Mouse (Mus musculus) c-Kit-positive CD71-positive TER-119-negative erythroid progenitor cells, embryonic 14.5 days (primary cell): ENCODE data around the gene Cdkl2.

Source experiments
- DNase-seq: peaks from one replicate; pipeline ENCODE4 v3.0.0-alpha.2; 2013; ENCODE audit warnings: low read depth

Cdkl2 gene

GRCm38 (mm10) chr5:91993061-91993460, 50.6 kb downstream of the Cdkl2 start:
- DNase-seq, result no peak

GRCm38 (mm10) chr5:91991191-91991937, 52.3 kb downstream of the Cdkl2 start:
- no peak for DNase-seq

DNA sequence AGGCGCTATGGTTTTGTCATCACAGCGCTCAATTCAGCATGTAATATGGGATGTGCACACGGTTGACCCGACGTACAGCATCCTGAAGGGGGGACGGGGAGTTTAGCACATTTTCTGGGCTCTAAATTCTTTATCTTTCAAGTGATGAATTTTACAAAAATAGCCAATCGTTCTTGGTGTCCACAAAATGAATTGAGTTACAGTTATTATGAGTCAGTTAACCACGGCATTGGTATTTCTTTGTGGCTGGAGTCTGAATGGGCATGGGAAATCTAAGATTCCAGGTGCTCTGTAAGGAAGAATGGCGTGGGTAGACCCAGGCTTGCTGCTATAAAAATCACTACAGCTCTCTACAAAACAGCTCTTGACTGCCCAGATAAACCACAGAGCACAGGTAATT, 54.4 kb downstream of the Cdkl2 start:
- no peak for DNase-seq

DNA sequence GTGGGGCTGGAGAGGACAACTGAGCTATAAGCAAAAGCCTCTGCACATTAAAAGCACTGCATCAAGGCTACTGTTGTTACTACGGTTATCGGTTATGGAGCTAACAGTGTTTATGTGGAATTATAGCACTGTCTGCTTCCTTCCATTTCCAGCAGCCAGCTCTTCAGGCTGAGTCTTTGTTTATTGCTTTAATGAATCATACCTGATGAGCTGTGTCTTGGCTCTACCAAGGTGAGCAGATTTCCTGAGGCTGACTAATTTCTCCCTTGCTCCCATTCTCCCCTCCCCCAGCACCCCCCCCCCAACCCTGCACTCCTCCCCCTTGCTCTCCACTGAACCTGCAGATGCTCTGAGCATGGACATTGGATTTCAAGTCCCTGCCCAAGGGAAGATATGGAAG, 55.9 kb downstream of the Cdkl2 start:
- DNase-seq, result no peak

- DNase-seq, result no peak
These were observed 56.4 kb downstream of the Cdkl2 start, which contains the start of gene Odaph for GRCm38 (mm10) chr5:91987236-91987635. Gene Odaph (plus strand): TSS chr5:91987475.

GRCm38 (mm10) chr5:91985721-91986120, 58.0 kb downstream of the Cdkl2 start:
- DNase-seq, result no peak

DNA sequence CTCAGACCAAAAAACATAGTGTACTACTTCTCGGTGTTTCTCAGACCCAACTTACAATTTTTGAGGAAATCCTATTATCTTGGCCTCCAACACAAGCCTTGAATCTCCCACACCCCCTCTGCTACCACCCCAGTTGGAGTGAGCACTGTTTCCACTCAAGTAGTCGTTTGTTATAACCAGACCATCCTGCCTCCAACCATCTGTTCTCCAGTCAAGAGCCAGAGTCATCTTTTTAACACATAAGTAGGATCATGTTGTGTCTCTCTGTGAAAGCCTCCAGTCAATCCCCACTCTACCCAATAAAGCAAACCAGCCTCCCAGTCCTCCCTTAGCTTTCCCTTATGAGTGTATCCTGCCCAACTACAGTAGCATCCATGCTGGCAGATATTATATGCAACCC, 60.2 kb downstream of the Cdkl2 start:
- no peak for DNase-seq

DNA sequence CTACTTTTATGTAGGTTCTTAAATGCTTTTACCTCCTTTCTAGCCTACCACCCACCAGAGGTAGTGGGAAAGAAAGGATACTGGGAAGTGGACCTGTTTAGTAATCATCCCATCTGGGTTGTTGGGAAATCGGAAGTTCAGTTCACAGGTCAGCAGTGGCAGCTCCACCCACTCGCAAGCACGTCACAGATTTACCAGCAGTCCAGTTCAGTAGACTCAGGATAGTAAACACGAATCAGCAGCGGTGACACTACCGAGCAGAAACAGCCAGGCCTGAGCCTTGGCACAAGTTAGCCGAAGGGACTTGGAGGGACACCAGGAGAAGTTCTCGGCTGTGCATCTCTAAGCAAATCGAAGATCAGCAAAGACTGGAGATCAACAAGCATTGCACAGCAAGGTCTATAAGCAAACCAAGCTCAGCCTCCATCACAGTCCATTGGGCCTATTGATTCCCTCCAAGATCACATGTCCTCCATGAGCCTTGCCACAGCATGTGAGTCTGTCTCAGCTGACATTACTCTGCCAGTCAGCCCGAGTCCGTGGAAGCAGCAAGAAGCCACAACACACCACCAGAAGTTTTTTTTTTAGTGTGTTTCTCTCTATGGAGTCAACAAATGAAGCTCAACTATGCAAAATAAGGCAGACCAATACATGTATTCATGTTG, 62.4 kb downstream of the Cdkl2 start:
- DNase-seq, result no peak

GRCm38 (mm10) chr5:91977397-91977770, 66.3 kb downstream of the Cdkl2 start:
- DNase-seq, result no peak

- no peak for DNase-seq
These were observed 66.9 kb downstream of the Cdkl2 start for GRCm38 (mm10) chr5:91976566-91977396.

- DNase-seq, result no peak
These were observed 67.9 kb downstream of the Cdkl2 start for GRCm38 (mm10) chr5:91975758-91976157.

DNA sequence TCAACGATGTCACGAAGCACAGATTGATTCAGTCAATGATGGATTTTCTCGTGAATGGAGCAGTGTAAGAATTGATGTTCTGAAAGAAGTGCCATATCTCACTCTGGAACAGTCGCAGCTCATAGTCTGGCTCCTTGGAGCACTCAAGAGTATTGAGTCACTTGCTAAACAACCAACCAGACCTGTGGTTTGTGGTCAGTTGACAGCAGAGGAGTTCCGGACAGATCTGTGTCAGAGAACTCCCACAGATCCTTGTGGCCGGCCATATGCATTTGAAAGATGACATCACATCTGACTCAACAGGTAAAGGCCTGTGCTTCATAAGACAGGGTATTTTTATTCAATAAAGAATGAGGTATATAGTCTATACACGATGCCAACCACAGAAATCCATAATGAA, 69.7 kb downstream of the Cdkl2 start:
- DNase-seq, result no peak

DNA sequence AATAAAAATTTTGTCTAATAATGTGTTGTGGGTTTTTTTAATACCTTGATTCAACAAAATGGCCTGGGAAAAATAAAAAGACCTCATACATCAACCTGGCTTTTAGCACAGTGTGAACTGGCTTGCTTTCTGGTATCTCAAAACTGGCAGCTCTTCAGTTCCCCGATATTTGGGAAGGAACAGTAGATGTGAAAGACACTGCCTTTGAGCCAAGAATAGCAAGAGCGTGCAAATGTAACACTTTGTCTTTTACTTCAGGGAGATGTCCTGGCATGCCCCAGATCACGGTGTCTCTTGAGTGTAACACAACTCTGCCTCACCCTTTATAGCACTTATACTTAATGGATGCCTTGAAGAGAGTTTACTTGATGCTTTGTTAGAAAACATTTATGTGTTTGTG, 71.6 kb downstream of the Cdkl2 start:
- DNase-seq, result no peak

DNA sequence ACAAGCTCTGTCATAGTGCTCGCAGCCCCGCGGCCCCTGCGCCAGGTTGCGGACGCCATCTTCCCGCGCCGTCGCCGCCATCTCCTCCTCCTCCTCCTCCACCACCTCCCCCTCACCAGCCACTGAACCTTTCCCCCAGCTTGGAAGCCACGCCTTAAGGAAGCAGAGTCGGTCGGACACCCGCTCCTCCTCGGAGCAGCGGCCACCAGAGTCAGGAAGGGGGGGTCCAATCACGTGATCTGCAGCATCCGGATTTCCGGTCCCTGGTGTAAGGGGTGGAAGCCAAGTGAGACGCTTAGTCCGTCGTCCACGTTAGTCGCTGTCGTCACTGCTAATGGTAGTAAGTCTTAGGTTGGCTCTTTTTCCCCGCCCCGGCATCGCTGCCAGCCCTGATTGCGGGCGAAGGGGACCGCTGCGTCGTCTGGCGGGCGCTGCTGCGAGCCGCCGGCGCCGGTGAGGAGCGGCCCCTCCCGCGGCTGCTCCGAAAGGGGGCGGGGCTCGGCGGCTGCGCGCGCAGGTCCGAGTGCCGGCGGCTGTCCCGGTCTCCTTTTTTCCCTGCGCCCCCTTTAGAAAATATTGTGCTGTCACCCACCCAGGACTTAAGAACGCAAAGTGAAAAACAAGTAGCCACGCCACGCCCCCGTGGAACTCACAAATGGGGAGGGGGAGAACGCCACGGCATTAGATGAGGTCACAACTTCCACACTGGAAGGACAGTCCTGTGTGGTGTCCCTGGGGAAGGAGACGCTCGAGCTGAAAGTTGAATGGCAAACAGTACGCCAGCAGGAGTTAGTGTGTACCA, 80.8 kb downstream of the Cdkl2 start, which contains the start of gene Rchy1:
Rchy1 (minus strand) TSS at position 430 of the 802 bp plus-strand sequence.
- peak; percentile 87 for DNase-seq

DNA sequence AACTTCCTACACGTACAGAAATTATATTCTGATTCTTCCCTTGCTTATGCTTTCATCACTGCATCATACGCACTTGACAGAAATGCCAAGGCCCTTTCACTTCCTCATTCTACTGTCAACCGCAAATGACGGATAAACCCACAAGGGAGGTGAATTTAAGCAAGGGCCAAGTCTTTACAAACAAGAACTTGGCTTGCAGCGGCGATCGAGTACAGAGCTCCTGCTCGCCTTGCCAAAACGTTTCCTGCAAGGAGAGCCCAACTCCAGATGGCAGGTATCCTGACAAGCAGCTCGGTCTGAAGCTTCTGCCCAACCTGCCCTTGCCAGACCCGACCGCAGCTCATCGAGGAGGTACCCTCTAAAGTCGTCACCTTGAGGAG, 81.4 kb downstream of the Cdkl2 start:
- DNase-seq, result no peak

- no peak for DNase-seq
These were observed 82.3 kb downstream of the Cdkl2 start for GRCm38 (mm10) chr5:91961370-91961769.

DNA sequence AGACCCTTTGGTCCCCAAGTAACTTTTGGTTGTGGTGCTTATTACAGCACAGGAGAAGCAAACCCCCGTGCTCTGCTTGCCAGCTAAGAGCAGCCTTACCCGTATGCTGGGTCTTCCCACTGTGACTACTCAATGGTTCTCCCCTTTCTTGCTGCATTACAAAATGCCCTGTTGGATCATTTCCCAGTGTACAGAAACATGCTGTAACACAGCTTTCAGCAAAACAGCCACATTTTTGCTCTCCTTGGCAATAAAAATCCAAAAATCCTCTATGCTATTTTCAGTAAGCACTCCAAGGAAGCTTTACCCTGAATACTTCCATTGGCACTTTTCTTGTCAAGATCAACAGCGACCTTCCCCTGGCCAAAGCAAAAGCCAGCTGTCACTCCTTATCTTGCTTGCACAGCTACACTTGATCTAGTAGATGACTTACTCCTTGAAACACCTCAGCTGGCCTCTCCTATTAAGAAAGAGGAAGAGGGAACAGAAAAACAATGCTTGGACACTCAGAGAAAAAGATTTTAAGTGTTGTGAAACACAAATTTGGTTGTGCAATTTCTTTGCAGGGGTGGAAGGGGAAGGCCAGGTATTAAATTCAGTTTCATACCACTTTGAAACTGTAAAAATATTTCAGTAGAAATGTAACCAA, 83.0 kb downstream of the Cdkl2 start:
- no peak for DNase-seq

DNA sequence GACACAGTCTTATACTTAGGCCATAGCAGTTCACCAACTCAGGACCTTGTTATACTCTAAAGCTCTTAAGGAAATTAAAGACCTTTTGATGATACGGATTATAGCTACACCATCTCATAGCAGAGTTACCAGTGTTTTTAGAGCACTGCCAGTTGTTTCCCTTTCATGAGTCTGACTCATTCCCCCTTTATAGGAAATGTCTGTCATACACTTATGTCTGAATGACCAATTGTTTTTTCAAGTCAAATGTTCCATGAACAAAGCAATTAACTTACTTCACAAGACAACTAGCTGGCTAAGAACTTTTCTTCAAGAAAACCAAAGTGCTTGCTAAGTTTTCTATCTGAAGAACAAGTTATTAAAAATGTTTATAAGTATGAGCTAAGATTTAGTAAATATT, 83.7 kb downstream of the Cdkl2 start:
- DNase-seq, result no peak

- no peak for DNase-seq
These were observed 84.6 kb downstream of the Cdkl2 start for GRCm38 (mm10) chr5:91959096-91959495.

- no peak for DNase-seq
These were observed 86.5 kb downstream of the Cdkl2 start for GRCm38 (mm10) chr5:91956991-91957760.
